Mouse (Mus musculus) bone marrow macrophage, adult 2 months (primary cell): Measurements from ENCODE around the gene Dlgap1.

Experiments
- CTCF ChIP-seq: IDR thresholded peaks from 2 replicates; pipeline ENCODE4 v1.5.1; 2012; ENCODE audit warnings: low read depth, mild to moderate bottlenecking, low read length, moderate library complexity
- POLR2A ChIP-seq: IDR thresholded peaks from 2 replicates; pipeline ENCODE4 v1.6.1; 2012; ENCODE audit warnings: mild to moderate bottlenecking, low read depth, low read length, borderline replicate concordance

GRCm38 (mm10) chr17:70602051-70602450 lies 633.2 kb downstream of the Dlgap1 start:
- no peak for TF ChIP-seq CTCF
- no peak for TF ChIP-seq POLR2A
